In the genomic region with DNA sequence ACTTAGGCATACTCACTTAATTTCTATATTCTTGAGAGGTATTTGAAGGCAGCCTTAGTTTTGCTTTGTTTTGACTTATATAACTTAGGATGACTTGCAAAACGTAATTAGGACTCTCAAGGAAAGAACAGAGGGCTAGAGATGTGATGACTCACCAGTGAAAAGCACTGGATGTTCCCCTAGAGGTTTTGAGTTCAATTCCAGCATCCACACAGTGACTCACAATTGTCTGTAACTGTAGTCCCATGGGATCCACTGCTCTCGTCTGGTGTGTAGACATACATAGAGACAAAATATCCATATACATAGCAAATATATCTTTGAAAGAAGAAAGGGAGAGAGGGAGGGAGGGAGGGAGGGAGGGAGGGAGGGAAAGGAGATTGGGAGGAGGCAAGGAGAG, we compare ENCODE assay signal across 27 mouse cellular contexts.
"Had no signal": no experiment of that assay in that cellular context is flagged by ENCODE, and none has a peak within 500 bp of the region (broad histone marks: within the 10 kb centered on the region; RNA-seq: fewer than 3 reads in every experiment).

No protein-coding gene starts in this region.

- H3K4me1 ChIP-seq: hindbrain, embryonic 10.5 days; hindbrain, embryonic 12.5 days; intestine, embryonic 15.5 days; limb, embryonic 10.5 days; liver, embryonic 13.5 days; liver, embryonic 15.5 days had no signal

- H3K9ac ChIP-seq: heart, embryonic 12.5 days; hindbrain, embryonic 12.5 days; hindbrain, embryonic 14.5 days; intestine, embryonic 15.5 days; limb, embryonic 12.5 days; liver, embryonic 13.5 days; liver, embryonic 15.5 days had no signal

- H3K9me3 ChIP-seq: heart, embryonic 10.5 days; heart, embryonic 12.5 days; hindbrain, embryonic 10.5 days; hindbrain, embryonic 12.5 days; intestine, embryonic 15.5 days; limb, embryonic 10.5 days; limb, embryonic 12.5 days; liver, embryonic 13.5 days; liver, embryonic 15.5 days had no signal

- H3K27me3 ChIP-seq: heart, embryonic 12.5 days; hindbrain, embryonic 12.5 days; intestine, embryonic 15.5 days; limb, embryonic 12.5 days; liver, embryonic 13.5 days; liver, embryonic 15.5 days had no signal

- H3K4me3 ChIP-seq: gastrocnemius, adult 2 months; heart, embryonic 10.5 days; heart, embryonic 12.5 days; hindbrain, embryonic 10.5 days; hindbrain, embryonic 12.5 days; intestine, embryonic 15.5 days; layer of hippocampus, adult 2 months; limb, embryonic 10.5 days; limb, embryonic 12.5 days; liver, embryonic 13.5 days; liver, embryonic 15.5 days had no signal

- ATAC-seq: hindbrain, embryonic 16.5 days; inflammation-experienced regulatory T-cells, adult 6 months; intestine, embryonic 15.5 days; intestine, postnatal 0 days had no signal

- H3K36me3 ChIP-seq: heart, embryonic 10.5 days; heart, embryonic 12.5 days; hindbrain, embryonic 10.5 days; hindbrain, embryonic 12.5 days; intestine, embryonic 15.5 days; limb, embryonic 10.5 days; limb, embryonic 12.5 days; liver, embryonic 13.5 days; liver, embryonic 15.5 days had no signal

- H3K4me2 ChIP-seq: heart, embryonic 12.5 days; hindbrain, embryonic 12.5 days; hindbrain, embryonic 14.5 days; intestine, embryonic 15.5 days; limb, embryonic 12.5 days; liver, embryonic 11.5 days; liver, embryonic 13.5 days; liver, embryonic 15.5 days had no signal

- H3K27ac ChIP-seq: gastrocnemius, adult 2 months; heart, embryonic 10.5 days; hindbrain, embryonic 10.5 days; hindbrain, embryonic 12.5 days; hindbrain, embryonic 14.5 days; intestine, embryonic 15.5 days; layer of hippocampus, adult 2 months; limb, embryonic 10.5 days; limb, embryonic 12.5 days; liver, embryonic 13.5 days; liver, embryonic 15.5 days had no signal

- DNase-seq: gastrocnemius, adult 2 months; gastrocnemius, postnatal 10 days; gastrocnemius, postnatal 25 days; heart, adult 18-20 months; heart, postnatal 10 days; heart, postnatal 4 days; kidney, adult 18-20 months; kidney, adult 8-10 months; kidney, postnatal 10 days; kidney, postnatal 25 days; kidney, postnatal 4 days; liver; liver, embryonic 13.5 days had no signal
